Mouse (Mus musculus) G1E-ER4 (cell line): Measurements from ENCODE around the gene 1110051M20Rik. TPM values are rescaled to one million over a fixed set of nuclear protein-coding genes. Genes with fewer than 3 reads are reported as not detected.

Experiments used
- GATA1 ChIP-seq: IDR thresholded peaks from one replicate; pipeline ENCODE4 v1.8.0; 2012; ENCODE audit warnings: low read length, inconsistent platforms
- polyA plus RNA-seq: library from polyadenylated mRNA; stranded (reverse); fragments of >175 nt; gene quantifications from 2 replicates; pipeline ENCODE4 v1.2.3, GENCODE M21; 2012

The 1110051M20Rik gene
- polyA plus RNA-seq, 1 experiment: 0.08 TPM

- TF ChIP-seq GATA1: no peak
These were observed 7.2 kb downstream of the 1110051M20Rik start for GRCm38 (mm10) chr2:91437116-91437815.

- TF ChIP-seq GATA1: no peak
These were observed 7.8 kb downstream of the 1110051M20Rik start for GRCm38 (mm10) chr2:91436713-91437112.

- TF ChIP-seq GATA1: no peak
These were observed 13.9 kb downstream of the 1110051M20Rik start for GRCm38 (mm10) chr2:91430600-91430919.

- no peak for TF ChIP-seq GATA1
These were observed 14.4 kb downstream of the 1110051M20Rik start for GRCm38 (mm10) chr2:91429915-91430599.

GRCm38 (mm10) chr2:91429146-91429545, 15.4 kb downstream of the 1110051M20Rik start:
- no peak for TF ChIP-seq GATA1

GRCm38 (mm10) chr2:91426321-91426720, 18.2 kb downstream of the 1110051M20Rik start:
- no peak for TF ChIP-seq GATA1

- no peak for TF ChIP-seq GATA1
These were observed 20.3 kb downstream of the 1110051M20Rik start for GRCm38 (mm10) chr2:91424061-91424720.

GRCm38 (mm10) chr2:91421641-91422040, 22.9 kb downstream of the 1110051M20Rik start:
- no peak for TF ChIP-seq GATA1

GRCm38 (mm10) chr2:91413811-91414210, 30.7 kb downstream of the 1110051M20Rik start:
- TF ChIP-seq GATA1: no peak

GRCm38 (mm10) chr2:91412361-91412760, 32.1 kb downstream of the 1110051M20Rik start:
- TF ChIP-seq GATA1: no peak

- no peak for TF ChIP-seq GATA1
These were observed 33.0 kb downstream of the 1110051M20Rik start for GRCm38 (mm10) chr2:91411473-91411872.

- no peak for TF ChIP-seq GATA1
These were observed 36.5 kb downstream of the 1110051M20Rik start for GRCm38 (mm10) chr2:91408031-91408430.

- no peak for TF ChIP-seq GATA1
These were observed 39.4 kb downstream of the 1110051M20Rik start for GRCm38 (mm10) chr2:91405071-91405470.

- TF ChIP-seq GATA1: no peak
These were observed 44.8 kb downstream of the 1110051M20Rik start for GRCm38 (mm10) chr2:91399727-91400126.

- TF ChIP-seq GATA1: no peak
These were observed 45.3 kb downstream of the 1110051M20Rik start for GRCm38 (mm10) chr2:91399168-91399567.

GRCm38 (mm10) chr2:91394078-91394477, 50.4 kb downstream of the 1110051M20Rik start:
- TF ChIP-seq GATA1: no peak
